Mouse (Mus musculus) bone marrow macrophage, adult 2 months (primary cell): Measurements from ENCODE around the gene Ppm1e.

Source experiments
- CTCF ChIP-seq: IDR thresholded peaks from 2 replicates; pipeline ENCODE4 v1.5.1; 2012; ENCODE audit warnings: low read depth, mild to moderate bottlenecking, low read length, moderate library complexity
- POLR2A ChIP-seq: IDR thresholded peaks from 2 replicates; pipeline ENCODE4 v1.6.1; 2012; ENCODE audit warnings: mild to moderate bottlenecking, low read depth, low read length, borderline replicate concordance

DNA sequence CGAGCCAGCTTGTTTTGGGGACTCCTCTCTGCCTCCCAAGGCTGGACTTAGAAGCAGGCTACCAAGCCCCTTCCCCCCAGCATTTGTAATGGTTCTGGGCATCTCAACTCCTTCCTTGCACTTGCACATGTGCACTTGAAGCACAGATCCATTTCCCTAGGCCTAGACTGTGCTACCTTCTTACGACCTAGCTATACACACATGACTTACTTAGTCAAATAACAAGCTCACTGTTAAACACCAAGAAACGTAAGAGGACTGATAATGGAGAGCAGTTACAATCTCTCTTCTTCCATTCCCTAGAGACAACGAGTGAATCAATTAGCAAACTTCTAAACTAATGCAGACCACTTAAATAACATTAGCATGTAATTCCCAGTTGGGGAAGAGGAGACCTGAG lies 92.6 kb downstream of the Ppm1e start:
- TF ChIP-seq CTCF = no peak
- no peak for TF ChIP-seq POLR2A
